Mouse (Mus musculus): ENCODE data around the gene Piga.

- TF ChIP-seq CTCF (IDR thresholded peaks at IDR 0.05; ENCODE audit: control insufficient read depth, insufficient read depth, insufficient replicate concordance, low read depth, low read length) (no peak), POLR2A (IDR thresholded peaks at IDR 0.05; ENCODE audit: control insufficient read depth, low read depth, low read length) (no peak)
Measured at GRCm38 (mm10) chrX:164428224-164428623, 8.6 kb downstream of the Piga start.
